Mouse (Mus musculus) midbrain, embryonic 16.5 days (tissue): ENCODE measurements around the gene Pou2f2. TPM values are rescaled to one million over a fixed set of nuclear protein-coding genes. Genes with fewer than 3 reads are reported as not detected.

Experiments
- ATAC-seq: fragments of 200-750 bp; cut with Nextera tagmentation; 2 replicates; pipeline ENCODE4 v1.8.0; 2017; ENCODE audit warnings: moderate TSS enrichment
- H3K27ac ChIP-seq: fragments of 300-500 bp; sonication (generic); 2 replicates; pipeline ENCODE4 v1.5.1; 2014; ENCODE audit warnings: mild to moderate bottlenecking, low read length, mixed read lengths
- H3K27me3 ChIP-seq: fragments of 300-500 bp; sonication (generic); 2 replicates; pipeline ENCODE4 v1.6.1; 2014; ENCODE audit warnings: low read depth, low read length, mixed read lengths; ENCODE audit not compliant: control insufficient read depth, insufficient read depth
- H3K36me3 ChIP-seq: fragments of 300-500 bp; sonication (generic); 2 replicates; pipeline ENCODE4 v1.6.1; 2014; ENCODE audit warnings: mild to moderate bottlenecking, low read length, moderate library complexity, mixed read lengths; ENCODE audit not compliant: control insufficient read depth, insufficient read depth
- H3K4me1 ChIP-seq: fragments of 300-500 bp; sonication (generic); 2 replicates; pipeline ENCODE4 v1.6.1; 2014; ENCODE audit warnings: mild to moderate bottlenecking, low read length, mixed read lengths; ENCODE audit not compliant: control insufficient read depth, insufficient read depth
- H3K4me2 ChIP-seq: fragments of 300-500 bp; sonication (generic); 2 replicates; pipeline ENCODE4 v1.6.1; 2014; ENCODE audit warnings: mild to moderate bottlenecking, low read length, mixed read lengths
- H3K4me3 ChIP-seq: fragments of 300-500 bp; sonication (generic); 2 replicates; pipeline ENCODE4 v1.5.1; 2014; ENCODE audit warnings: low read depth, mild to moderate bottlenecking, low read length, moderate library complexity, mixed read lengths
- H3K9ac ChIP-seq: fragments of 300-500 bp; sonication (generic); 2 replicates; pipeline ENCODE4 v1.6.1; 2014; ENCODE audit warnings: low read depth, low read length, mixed read lengths
- H3K9me3 ChIP-seq: fragments of 300-500 bp; sonication (generic); replicated peaks from 2 replicates; pipeline ENCODE4 v1.6.1; 2014; ENCODE audit warnings: mild to moderate bottlenecking, low read length, mixed read lengths; ENCODE audit not compliant: control insufficient read depth, poor library complexity, severe bottlenecking
- WGBS: fragments of 180-500 bp; shearing (Covaris S2); extraction: QIAGEN DNeasy Blood & Tissue Kit; methylation state at CpG from one replicate; pipeline ENCODE4 v1.1.7; 2014; 5-methylcytosine and 5-hydroxymethylcytosine counted together
- polyA plus RNA-seq: library from polyadenylated mRNA; unstranded; fragments of >200 nt; fragmentation: Nextera tagmentation; extraction: Ambion mirVana; gene quantifications from 2 replicates; pipeline ENCODE4 v1.2.1, GENCODE M21; 2015

Pou2f2 gene
- polyA plus RNA-seq, 1 experiment from 2014 or later = 42.9 TPM

DNA sequence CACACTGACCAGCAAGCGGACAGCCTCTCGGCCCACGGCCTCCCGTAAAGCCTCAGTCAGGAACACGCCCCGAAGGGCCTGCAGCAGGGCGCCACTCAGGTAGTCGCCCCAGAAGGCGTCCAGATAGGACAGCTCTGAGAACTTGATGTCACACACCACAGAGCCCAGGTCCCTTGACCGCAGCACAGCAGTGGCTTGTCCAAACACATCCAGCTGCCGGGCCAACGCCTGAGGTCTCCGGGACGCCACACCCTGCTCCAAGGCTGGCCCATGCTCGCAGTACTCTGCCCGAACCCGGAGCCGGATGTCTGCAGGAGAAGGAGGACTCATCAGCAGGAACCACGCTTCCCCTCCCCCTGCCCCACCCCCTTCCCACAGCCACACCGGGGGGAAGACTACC lies 24.1 kb upstream of the Pou2f2 start:
- Histone ChIP-seq H3K9ac (no peak overlapping the region), H3K4me1 (no peaks in the 10 kb centered on the region), H3K27ac (no peak overlapping the region), H3K27me3 (no peaks in the 10 kb centered on the region), H3K9me3 (peaks cover 4% of the 10 kb centered on the region; the same call in 1 of the 2 replicates), H3K36me3 (peaks cover 28% of the 10 kb centered on the region), H3K4me3 (no peak overlapping the region), H3K4me2 (no peak overlapping the region)
- no peak for ATAC-seq
- WGBS = 90% methylated on average over 19 of the region's 20 CpGs

GRCm38 (mm10) chr7:25197384-25198018 lies 18.0 kb upstream of the Pou2f2 start:
- no peak overlapping the region for H3K27ac ChIP-seq
- H3K36me3 ChIP-seq = peaks cover 12% of the 10 kb centered on the region
- no peak for ATAC-seq
- no peak overlapping the region for H3K4me3 ChIP-seq
- H3K9ac ChIP-seq = no peak overlapping the region
- H3K9me3 ChIP-seq = peaks cover 4% of the 10 kb centered on the region; the same call in 1 of the 2 replicates
- no peaks in the 10 kb centered on the region for H3K4me1 ChIP-seq
- H3K27me3 ChIP-seq = no peaks in the 10 kb centered on the region
- WGBS = 67% methylated on average over 10 of the region's 10 CpGs
- H3K4me2 ChIP-seq = no peak overlapping the region

DNA sequence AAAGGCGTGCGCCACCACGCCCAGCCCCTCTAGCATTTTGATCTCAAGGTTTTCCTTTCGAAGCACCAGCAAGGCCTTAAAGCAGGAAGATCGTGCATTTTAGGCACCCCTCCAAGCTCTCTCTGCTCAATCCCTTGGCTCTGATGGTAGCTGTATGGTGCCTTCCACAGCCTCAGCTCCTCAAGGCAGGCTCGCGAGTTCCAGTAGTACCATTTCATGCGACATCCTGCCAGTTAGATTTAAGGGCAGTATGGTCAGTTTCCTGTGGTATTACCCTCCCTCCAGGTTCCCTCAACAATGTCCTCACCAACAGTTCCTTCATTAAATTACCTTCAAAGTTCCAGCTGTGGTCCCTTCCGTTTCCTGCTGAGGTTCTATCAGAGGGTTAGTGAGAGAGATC lies 16.6 kb upstream of the Pou2f2 start:
- H3K27me3 ChIP-seq = no peaks in the 10 kb centered on the region
- H3K36me3 ChIP-seq = peaks cover 6% of the 10 kb centered on the region; the same call in 1 of the 2 replicates
- peaks cover 4% of the 10 kb centered on the region; the same call in 1 of the 2 replicates for H3K9me3 ChIP-seq
- H3K9ac ChIP-seq = no peak overlapping the region
- H3K4me3 ChIP-seq = no peak overlapping the region
- H3K27ac ChIP-seq = no peak overlapping the region
- ATAC-seq = no peak
- H3K4me2 ChIP-seq = no peak overlapping the region
- 87% methylated on average over 9 of the region's 9 CpGs for WGBS
- no peaks in the 10 kb centered on the region for H3K4me1 ChIP-seq

GRCm38 (mm10) chr7:25195148-25195547 lies 15.6 kb upstream of the Pou2f2 start:
- H3K27me3 ChIP-seq = no peaks in the 10 kb centered on the region
- no peak for ATAC-seq
- H3K27ac ChIP-seq = no peak overlapping the region
- H3K4me1 ChIP-seq = no peaks in the 10 kb centered on the region
- peaks cover 4% of the 10 kb centered on the region; the same call in 1 of the 2 replicates for H3K9me3 ChIP-seq
- 84% methylated on average over 3 of the region's 3 CpGs for whole genome bisulfite sequencing
- H3K9ac ChIP-seq = no peak overlapping the region
- H3K36me3 ChIP-seq = peaks cover 6% of the 10 kb centered on the region; the same call in 1 of the 2 replicates
- no peak overlapping the region for H3K4me3 ChIP-seq
- no peak overlapping the region for H3K4me2 ChIP-seq

GRCm38 (mm10) chr7:25192110-25192509 lies 12.6 kb upstream of the Pou2f2 start:
- Histone ChIP-seq H3K9me3 (no peaks in the 10 kb centered on the region), H3K4me2 (no peak overlapping the region), H3K36me3 (no peaks in the 10 kb centered on the region), H3K27me3 (no peaks in the 10 kb centered on the region), H3K4me1 (no peaks in the 10 kb centered on the region), H3K4me3 (no peak overlapping the region; the same call in 1 of the 2 replicates), H3K27ac (0 out of 2 replicates have a peak overlapping the region, but pooled peaks have one; percentile 22), H3K9ac (no peak overlapping the region)
- 60% methylated on average over 8 of the region's 8 CpGs for WGBS
- peak; percentile 71 for ATAC-seq

DNA sequence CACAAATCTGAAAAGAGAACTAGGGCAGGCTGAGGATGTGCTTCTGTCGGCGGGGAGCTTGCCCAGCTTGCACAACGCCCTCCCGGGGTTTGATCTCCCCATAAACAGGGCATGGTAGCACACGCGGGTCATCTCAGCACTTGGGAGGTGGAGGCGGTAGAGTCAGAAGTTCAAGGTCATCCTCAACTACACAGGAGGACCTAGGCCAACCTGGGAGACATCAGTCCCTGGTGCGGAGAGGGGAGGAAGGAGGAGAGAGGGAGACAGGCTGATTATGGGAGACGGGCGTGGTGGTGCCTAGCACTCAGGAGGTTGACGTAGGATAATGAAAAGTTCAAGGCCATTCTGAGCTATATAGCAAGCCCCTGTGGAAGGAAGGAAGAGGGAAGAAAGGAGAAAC lies 11.3 kb upstream of the Pou2f2 start:
- H3K9ac ChIP-seq = no peak overlapping the region
- no peak overlapping the region for H3K4me2 ChIP-seq
- no peak overlapping the region for H3K4me3 ChIP-seq
- no peaks in the 10 kb centered on the region for H3K27me3 ChIP-seq
- ATAC-seq = no peak
- no peaks in the 10 kb centered on the region for H3K9me3 ChIP-seq
- H3K36me3 ChIP-seq = no peaks in the 10 kb centered on the region
- H3K4me1 ChIP-seq = no peaks in the 10 kb centered on the region
- 87% methylated on average over 11 of the region's 11 CpGs for WGBS
- H3K27ac ChIP-seq = no peak overlapping the region

- peak overlapping the region; percentile 24 for H3K4me2 ChIP-seq
- no peaks in the 10 kb centered on the region for H3K36me3 ChIP-seq
- H3K4me1 ChIP-seq = no peaks in the 10 kb centered on the region
- ATAC-seq = peak; percentile 79
- no peaks in the 10 kb centered on the region for H3K9me3 ChIP-seq
- no peak overlapping the region for H3K4me3 ChIP-seq
- H3K9ac ChIP-seq = no peak overlapping the region
- H3K27me3 ChIP-seq = no peaks in the 10 kb centered on the region; the same call in 1 of the 2 replicates
- WGBS = 30% methylated on average over 21 of the region's 21 CpGs
- H3K27ac ChIP-seq = no peak overlapping the region
Observed at GRCm38 (mm10) chr7:25187662-25188650, 8.4 kb upstream of the Pou2f2 start.

DNA sequence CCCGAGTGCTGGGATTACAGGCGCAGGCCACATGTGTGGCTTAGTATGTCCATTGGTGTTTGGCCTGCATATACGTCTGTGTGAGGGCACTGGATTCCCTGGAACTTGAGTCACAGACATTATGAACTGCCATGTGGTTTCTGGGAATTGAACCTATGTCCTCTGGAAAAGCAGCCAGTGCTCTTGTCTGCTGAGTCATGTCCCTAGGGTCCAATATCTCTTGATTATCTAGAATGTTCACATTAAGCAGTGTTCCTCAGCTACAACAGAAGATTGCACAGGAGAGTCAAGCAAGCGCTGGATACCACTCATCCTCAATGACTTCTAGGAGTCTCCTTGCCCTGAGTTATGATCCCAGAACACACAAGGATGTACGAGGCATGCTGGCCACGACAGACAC lies 4.6 kb upstream of the Pou2f2 start:
- peaks cover 22% of the 10 kb centered on the region for H3K4me1 ChIP-seq
- no peak for ATAC-seq
- no peak overlapping the region for H3K9ac ChIP-seq
- no peaks in the 10 kb centered on the region for H3K36me3 ChIP-seq
- no peaks in the 10 kb centered on the region; the same call in 1 of the 2 replicates for H3K27me3 ChIP-seq
- no peaks in the 10 kb centered on the region for H3K9me3 ChIP-seq
- H3K4me2 ChIP-seq = no peak overlapping the region
- H3K27ac ChIP-seq = no peak overlapping the region
- 79% methylated on average over 6 of the region's 6 CpGs for whole genome bisulfite sequencing
- H3K4me3 ChIP-seq = no peak overlapping the region

DNA sequence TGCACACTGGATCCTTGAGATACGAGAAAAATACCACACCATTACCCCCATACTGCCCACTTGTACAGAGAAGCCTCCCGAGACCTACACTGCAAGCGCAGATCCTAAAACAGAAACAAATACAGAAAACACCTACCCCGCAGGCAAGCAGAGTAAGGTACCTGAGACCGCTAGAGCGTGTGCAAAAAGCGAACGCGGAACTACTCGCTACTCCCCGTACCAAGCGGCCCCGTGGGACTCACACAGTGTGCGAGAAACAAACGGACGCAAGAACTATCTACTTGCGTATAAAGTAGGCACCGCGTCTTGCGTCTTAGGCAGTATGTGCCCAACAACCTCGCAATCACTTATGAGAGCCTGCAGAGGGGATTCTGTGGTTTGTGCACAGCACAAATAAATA lies 2.3 kb upstream of the Pou2f2 start:
- 2% methylated on average over 21 of the region's 21 CpGs for WGBS
- Histone ChIP-seq H3K27ac (no peak overlapping the region), H3K9ac (peak overlapping the region; percentile 49), H3K4me2 (peak overlapping the region; percentile 92), H3K36me3 (no peaks in the 10 kb centered on the region), H3K9me3 (no peaks in the 10 kb centered on the region), H3K27me3 (no peaks in the 10 kb centered on the region; the same call in 1 of the 2 replicates), H3K4me1 (peaks cover 33% of the 10 kb centered on the region), H3K4me3 (peak overlapping the region; percentile 28)
- ATAC-seq = no peak
